Mouse (Mus musculus): ENCODE data around the gene Zfp358. TPM values are rescaled to one million over a fixed set of nuclear protein-coding genes. Genes with fewer than 3 reads are reported as not detected.

Gene Zfp358
- polyA plus RNA-seq, 1 experiment: 61.1 TPM

DNA sequence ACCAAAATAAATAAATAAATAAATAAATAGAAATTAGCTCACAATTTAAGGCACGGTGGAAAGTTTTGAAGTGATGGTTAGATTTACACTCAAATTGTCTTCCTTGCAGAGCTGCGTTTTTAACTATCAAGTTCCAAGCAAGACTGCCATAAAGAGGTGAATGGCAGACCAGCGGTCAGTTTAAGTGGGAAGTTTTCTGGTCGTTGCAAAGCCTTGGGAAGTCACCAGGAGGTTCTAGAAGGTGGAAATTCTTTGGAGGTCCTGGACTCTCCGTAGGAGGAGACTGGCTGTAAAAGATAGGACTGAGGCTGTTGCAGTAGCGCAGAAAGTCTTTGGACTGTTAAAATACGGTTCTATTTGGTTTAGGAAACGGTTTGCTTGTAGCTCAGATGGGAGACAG, 6.8 kb downstream of the Zfp358 start:
- no peak for DNase-seq (ENCODE audit: low read depth)

DNA sequence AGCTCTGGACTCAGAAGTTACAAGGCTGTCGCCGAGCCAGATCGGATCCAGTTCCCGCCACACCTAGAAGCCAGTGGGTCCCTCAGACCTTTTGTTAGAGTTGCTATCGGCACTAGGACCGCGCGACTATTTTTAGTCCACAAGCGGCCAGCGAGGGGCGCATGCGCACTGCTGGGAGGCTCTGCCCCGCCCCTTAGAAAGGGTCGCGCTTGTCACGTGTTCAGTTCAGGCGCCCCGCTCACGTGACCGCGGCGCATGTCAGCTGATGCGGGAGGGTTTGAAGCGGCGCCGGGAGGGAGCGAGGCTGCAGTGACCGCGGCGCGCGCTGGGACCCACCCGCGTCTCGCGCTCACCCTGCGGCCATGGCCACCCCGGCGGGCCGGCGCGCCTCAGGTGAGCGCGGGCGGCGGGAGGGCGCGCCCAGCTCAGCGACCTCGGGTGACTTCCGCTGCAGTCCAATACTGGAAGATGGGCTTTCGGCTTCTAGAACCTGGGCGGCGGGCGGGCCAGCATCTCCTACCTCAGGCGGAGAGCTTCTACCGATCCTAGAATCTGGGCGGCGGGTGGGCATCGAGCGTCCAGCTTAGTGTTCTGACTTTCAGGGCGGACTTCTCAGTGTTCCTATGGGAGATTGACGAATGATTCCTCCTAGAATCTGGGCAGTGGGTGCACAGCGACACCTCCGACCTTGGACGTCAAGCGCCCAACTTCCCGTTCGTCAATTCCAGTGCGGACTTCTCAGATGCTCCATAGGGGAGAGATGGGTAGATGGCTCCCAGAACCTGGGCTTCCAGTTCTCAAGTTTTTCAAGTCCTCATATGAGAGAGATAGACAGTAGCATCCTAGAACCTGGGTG, 7.5 kb downstream of the Zfp358 start, which contains the start of gene Mcoln1:
Mcoln1 (plus strand) TSS at position 223 of the 856 bp plus-strand sequence.
- DNase-seq (ENCODE audit: low read depth): no peak

DNA sequence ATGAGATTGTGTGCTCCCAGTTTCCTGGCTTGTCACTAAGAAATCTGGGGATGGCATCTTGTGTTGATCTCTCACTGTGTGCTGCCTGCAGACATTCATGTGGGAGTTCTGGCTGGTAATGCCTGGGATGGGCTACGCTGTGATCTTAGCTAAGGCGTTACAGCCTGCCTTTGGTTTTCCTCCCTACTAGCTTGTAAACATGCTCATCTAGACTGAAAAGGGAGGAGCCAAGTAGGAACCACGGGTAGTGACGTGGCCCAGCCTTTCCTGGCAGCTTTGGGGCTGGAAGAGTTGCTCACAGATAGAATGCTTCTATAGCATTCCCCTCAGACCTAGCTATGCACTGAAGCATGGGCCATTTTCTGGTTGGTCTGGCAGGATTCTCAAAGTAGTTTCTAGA, 9.3 kb downstream of the Zfp358 start:
- no peak for DNase-seq (ENCODE audit: low read depth)

DNA sequence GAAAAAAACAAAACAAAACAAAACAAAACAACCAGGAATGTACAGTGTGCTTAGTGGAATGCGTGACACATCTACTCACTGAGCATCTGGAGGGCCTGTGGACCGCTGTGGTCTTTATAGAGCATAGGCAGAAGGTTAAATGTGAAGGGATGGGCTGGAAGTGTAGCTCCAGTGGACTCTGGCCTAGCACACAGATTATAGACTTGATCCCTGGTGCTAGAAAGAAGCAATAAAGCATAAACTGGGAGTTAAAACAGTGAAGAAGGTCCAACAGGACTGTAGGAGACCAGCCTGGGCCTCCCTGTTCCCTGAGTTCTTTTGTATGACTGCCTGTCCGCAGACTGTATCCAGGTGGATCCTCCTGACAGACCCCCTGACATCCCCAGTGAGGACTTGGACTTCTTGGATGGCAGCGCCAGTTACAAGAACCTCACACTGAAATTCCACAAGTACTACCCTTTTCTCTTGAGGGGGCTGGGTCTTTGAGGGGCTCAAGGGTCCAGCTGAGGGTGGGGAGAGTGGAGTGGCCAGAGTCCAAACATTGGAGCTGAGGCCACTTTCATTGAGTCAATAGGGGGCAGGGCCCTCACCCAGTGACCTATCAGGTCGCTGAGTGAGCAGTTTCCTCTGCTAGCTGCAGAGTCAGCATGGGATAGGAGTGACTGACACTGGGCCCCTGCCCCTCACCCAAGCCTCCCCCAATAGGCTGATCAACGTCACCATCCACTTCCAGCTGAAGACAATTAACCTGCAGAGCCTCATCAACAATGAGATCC, 15.2 kb downstream of the Zfp358 start:
- DNase-seq (ENCODE audit: low read depth): no peak

DNA sequence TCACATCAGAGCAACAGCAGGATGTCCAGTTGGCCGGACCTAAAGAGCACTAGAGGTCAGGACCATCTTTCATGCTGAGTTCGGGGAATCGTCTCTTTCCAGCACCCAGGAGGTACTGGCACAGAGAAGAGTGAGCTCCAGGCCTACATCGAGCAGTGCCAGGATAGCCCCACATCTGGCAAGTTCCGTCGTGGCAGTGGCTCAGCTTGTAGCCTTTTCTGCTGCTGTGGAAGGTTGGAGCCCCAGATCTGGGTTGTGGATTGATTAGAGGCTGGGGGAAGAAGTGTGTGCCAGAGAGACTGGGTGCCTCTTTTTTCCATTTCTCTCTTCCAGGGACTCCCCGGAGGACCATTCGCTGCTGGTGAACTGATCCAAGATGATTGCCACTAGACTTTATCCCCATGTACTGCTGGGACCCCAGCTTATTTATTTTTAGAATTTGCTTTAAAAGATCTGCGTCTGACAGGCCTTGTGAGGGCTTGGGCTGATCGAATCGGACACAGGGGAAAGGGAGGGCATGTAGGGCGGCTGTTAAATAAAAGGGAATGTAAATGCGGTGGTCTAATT, 21.8 kb downstream of the Zfp358 start:
- no peak for DNase-seq (ENCODE audit: low read depth)

DNA sequence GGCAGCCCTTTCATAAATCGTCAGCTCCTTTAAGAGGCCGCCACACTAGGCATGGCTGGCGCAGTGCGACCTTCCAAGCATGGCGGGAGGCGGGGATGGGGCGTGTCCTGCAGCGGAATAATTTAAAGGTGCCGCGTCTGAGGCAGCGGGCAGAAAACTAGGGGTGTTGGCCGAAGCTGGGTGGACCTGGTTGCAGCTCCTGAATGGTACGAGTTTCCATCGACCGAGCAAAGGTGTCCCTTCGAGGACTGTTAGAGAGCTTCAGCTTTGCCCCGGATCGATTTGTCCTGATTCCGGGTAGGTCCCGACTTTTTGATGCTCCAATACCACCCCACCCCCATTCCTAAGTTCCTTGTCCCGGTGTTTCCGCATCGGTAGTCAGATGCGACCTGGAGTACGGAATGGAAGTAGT, 22.3 kb downstream of the Zfp358 start, which contains the start of gene Pnpla6:
Pnpla6 (plus strand) TSS at position 125 of the 412 bp plus-strand sequence.
- peak; percentile 30 for DNase-seq (ENCODE audit: low read depth)

DNA sequence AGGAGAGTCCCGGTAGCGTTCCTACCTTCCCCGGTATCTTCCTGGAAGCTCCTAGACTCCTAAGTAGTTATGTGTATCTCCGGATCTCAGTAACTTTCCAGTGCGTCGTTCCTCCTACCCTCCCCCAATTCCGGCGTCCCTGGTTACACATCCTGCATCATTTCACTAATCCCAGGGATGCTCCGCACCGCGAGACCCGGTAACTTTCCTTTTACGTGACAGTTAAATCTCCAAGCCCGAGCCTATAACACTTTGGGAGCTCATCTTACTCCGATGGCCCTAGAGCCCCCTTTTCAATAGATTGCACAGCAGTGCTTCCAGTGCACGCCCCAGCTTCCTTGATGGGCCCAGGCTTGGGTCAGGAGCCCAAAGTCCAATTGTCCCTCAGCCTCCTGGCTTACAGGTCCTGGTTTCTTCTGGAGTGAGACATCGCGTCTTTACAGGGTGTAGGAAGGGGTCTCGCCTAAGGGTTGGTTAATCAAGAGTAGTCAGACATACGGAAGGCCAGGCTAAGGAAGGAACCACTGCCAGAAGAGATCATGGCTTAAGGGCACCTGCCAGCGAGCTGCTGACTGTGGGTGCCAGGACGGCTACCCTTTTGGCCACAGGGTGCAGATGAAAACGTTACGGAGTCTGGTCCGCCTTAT, 23.0 kb downstream of the Zfp358 start:
- peak; percentile 14 for DNase-seq (ENCODE audit: low read depth)

DNA sequence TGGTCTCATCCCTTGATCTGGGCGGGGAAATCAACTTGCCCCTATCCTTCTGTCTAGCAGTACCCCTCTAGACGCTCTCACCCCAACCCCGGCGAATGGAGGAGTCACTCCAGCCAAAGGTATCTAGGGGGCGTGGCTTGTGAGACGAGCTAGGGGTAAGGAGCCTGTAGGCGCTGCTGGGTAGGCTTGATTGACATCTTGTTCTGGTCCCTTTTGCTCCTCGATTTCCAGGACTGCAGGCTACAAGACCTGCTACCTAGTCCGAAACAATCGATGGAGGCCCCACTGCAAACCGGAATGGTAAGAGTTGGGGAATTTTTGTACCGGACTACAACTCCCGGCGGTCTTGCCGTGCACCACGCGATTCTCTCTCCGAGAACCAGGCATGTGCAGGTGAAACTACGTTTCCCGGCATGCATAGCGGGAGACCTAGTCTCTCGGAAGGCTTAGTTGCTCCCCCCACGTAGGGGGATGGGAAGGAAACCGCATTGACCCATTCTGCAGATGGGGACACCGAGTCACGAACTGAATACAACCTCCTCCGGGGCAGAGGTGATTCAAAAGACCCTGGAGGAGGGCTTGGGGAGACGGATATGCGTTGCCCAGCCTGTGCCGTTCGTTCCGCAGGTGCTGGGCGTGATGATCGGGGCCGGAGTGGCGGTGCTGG, 23.6 kb downstream of the Zfp358 start:
- peak; percentile 79 for DNase-seq (ENCODE audit: low read depth)

DNA sequence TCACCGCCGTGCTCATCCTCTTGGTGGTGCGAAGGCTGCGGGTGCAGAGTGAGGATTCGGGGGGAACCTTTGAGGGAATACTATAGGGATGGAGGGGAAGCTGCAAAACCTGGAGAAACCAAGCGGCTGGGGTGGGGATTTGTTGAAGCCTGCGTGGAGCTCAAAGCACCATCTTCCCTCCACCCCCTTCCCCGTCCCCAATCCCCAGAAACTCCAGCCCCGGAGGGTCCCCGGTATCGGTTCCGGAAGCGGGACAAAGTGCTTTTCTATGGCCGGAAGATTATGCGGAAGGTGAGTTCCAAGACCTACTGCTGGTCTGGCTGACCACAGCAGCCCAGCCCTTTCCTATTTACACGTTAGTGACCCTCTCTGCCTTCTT, 24.2 kb downstream of the Zfp358 start:
- DNase-seq (ENCODE audit: low read depth): no peak

DNA sequence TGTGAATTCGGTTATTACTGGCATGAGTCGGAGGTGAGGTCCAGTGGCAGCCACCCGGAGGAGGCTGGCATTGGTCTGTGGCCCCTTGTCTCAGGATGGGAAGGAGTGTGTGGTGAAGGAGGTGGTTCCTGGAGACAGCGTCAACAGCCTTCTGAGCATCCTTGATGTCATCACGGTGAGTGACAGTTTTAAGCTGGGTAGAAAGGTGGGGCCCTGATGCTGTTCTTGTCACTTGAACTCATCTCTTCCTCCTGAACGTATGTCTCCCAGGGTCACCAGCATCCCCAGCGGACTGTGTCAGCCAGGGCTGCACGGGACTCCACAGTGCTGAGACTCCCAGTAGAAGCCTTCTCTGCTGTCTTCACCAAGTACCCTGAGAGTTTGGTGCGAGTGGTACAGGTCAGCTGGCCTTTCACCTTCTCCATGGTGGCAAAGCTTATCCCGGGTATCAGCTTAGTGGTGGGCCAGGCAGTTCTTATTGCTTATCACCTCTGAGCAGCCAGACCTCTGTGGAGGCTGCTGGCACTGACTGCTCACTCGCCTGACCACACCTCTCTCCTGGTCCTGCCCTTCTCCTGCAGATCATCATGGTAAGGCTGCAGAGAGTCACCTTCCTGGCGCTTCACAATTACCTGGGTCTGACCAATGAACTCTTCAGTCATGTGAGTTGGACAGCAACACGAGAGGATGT, 29.2 kb downstream of the Zfp358 start:
- no peak for DNase-seq (ENCODE audit: low read depth)

DNA sequence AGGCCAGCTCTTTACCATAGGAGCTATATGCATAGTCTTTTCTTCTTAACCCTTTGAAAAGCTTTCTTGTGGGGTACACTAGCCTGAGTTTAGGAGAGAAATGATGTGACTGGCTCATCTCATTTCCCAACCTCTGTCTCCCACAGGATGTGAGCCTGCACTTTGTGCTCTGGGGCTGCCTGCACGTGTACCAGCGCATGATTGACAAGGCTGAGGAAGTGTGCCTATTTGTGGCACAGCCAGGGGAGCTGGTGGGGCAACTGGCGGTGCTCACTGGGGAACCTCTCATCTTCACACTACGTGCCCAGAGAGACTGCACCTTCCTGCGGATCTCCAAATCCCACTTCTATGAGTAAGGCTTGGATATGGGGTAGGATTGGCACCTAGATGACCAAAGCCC, 37.9 kb downstream of the Zfp358 start:
- no peak for DNase-seq (ENCODE audit: low read depth)

DNA sequence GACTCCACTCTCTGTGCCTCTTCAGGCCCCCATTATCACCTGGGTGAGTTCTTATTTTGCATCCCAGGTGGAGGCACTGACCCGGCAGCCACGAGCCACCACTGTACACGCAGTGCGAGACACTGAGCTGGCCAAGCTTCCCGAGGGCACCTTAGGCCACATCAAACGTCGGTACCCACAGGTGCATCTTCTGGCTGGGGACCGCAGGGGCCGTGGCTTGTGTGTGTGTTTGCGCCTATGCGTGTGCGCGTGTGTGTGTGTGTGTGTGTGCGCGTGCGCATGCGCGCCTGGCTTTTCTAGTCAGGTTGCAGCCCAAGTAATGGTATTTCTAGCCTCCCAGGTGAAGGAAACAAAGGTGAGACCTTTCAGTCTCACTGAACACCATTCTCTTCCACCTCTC, 39.0 kb downstream of the Zfp358 start:
- DNase-seq (ENCODE audit: low read depth): no peak

DNA sequence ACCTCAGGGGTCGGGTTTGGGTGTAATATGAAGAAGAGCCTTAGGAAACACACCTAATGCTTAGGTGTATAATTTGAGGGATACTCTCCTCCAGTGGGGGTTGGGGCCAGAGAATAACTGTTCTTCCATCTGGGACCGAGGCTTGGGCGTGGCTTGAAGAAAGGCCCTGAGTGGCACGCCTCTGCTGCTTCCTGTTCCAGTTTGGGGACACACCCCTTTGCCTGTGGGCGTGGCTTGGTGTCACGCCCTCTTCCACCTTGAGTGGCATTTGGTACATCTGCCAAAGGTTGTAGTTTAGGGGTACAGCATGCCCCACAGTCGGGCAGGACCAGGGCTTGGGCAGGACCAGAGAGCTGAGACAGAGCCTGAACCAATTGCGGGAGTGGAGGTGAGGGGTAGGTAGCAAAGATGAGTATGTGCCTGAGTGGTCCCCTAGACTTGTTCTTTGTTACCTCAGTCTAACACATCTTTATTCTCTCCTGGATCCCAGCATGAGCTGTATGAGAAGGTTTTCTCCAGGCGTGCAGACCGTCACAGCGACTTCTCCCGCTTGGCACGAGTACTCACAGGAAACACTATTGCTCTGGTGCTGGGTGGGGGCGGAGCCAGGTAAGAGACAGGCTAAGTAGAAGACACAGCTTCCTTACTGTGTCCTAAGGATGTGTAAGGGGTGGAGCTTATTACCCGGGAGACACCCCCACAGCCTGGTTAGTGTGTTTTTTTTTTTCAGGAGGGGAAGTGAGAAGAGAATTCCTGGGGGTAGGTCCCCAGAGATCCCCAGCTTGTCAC, 43.3 kb downstream of the Zfp358 start:
- DNase-seq (ENCODE audit: low read depth): no peak

DNA sequence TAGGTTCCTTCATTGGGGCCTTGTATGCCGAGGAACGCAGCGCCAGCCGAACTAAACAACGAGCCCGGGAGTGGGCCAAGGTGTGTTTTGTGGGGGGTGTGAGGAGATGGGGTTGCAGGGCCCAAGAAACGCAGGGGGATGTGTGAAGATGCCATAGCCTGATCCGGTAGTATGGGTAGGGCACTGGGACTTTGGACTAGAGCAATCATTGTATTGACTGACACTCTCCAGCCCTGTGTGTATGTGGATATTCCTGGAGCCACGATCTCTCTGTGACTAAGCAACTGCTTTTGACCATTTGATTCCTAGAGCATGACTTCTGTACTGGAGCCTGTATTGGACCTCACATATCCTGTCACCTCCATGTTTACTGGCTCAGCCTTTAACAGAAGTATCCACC, 44.0 kb downstream of the Zfp358 start:
- DNase-seq (ENCODE audit: low read depth): no peak

DNA sequence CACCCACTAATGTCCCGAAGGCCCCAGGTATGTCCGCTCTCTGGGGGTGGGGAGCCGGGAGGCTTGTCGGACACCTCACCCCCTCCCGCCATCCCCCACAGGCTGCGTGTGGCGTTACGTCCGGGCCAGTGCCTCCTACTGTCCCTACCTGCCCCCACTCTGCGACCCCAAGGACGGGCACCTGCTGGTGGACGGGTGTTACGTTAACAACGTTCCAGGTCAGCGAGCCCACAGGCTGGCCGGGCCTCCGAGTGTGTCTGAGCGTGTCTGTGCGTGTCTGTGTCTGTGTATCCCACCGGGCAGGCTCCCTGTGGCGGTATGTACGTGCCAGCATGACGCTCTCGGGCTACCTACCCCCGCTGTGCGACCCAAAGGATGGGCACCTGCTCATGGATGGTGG, 44.7 kb downstream of the Zfp358 start:
- DNase-seq (ENCODE audit: low read depth): no peak

DNA sequence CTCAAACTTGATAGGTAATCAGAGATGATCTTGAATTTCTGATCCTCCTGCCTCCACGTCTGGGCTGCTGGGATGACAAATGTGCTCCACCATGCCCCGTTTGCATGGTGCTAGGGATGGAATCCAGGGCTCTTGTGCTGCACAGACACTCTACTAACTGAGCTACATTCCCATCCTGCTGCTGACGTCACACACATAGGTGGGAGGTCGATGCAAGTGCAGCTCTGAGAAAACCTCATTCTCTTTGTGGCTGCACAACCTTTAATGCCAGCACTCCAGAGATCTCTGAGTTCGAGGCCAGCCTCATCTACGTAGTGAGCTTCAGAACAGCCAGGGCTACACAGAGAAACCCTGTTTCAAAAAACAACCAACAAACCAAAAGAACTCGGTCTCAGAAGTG, 46.2 kb downstream of the Zfp358 start:
- no peak for DNase-seq (ENCODE audit: low read depth)

DNA sequence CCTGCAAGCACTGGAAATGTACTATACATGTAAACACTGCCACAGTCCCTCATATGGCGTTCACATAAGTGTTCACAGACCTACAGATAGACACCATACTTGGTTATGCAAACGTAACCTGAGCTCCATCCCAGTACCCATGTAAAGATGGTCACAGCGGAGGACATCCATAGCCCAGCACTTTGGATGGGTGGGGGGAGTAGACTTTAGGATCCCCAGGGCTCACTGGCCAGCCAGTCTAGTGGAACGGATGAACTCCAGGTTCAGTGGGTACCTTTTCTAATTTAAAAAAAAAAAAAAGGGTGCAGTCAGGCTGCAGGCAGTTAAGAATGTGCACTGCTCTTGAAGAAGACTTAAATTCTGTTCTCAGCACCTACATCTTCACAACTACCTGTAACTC, 47.1 kb downstream of the Zfp358 start:
- DNase-seq (ENCODE audit: low read depth): no peak

DNA sequence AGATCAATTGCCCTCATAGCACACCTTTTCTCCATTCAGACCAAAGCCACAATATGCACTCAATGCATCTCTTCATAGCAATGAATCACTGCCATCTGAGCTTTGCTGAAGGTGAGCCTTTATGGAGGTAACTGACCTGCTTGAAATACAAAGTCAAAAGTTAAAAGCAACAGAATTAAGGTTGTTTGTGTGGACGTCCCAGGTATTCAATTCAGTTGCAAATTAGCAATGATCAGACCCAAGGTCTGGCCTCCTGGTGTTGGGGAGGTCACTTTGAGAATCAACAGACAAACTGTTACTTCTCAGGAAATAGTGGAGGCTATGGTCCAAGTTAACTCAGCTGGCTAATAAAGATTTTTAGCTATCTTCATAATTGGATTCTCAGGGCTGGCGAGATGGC, 53.6 kb downstream of the Zfp358 start:
- DNase-seq (ENCODE audit: low read depth): no peak

All from gonadal fat pad, adult 2 months (tissue).